26 mouse cellular contexts compared by ENCODE assay signal in genomic region chr1:175698293-175698692, GRCm38 (mm10). TPM values are rescaled to one million over a fixed set of nuclear protein-coding genes. Genes with fewer than 3 reads are reported as not detected.
"Had no signal": no experiment of that assay in that cellular context is flagged by ENCODE, and none has a peak within 500 bp of the region (broad histone marks: within the 10 kb centered on the region; RNA-seq: fewer than 3 reads in every experiment).

TSS of gene Wdr64 (plus strand) at chr1:175698593.

- H3K27me3 ChIP-seq: neural tube, embryonic 12.5 days; neural tube, embryonic 13.5 days; neural tube, embryonic 15.5 days; stomach, embryonic 15.5 days had no signal

- H3K4me2 ChIP-seq: neural tube, embryonic 12.5 days; neural tube, embryonic 13.5 days; neural tube, embryonic 15.5 days; stomach, embryonic 15.5 days had no signal

- DNase-seq: retina, postnatal 1 day; right cerebral cortex, adult 18-20 months; right cerebral cortex, postnatal 14 days; right cerebral cortex, postnatal 25 days; right cerebral cortex, postnatal 4 days; spleen, adult 18-20 months; thymus, adult 18-20 months; thymus, adult 2 months; thymus, postnatal 14 days; thymus, postnatal 25 days; thymus, postnatal 36 days; thymus, postnatal 4 days had no signal

- H3K4me3 ChIP-seq: neural tube, embryonic 12.5 days; neural tube, embryonic 13.5 days; neural tube, embryonic 15.5 days; stomach, embryonic 15.5 days had no signal

- H3K36me3 ChIP-seq: neural tube, embryonic 12.5 days; neural tube, embryonic 13.5 days; neural tube, embryonic 15.5 days; stomach, embryonic 15.5 days had no signal

- H3K9ac ChIP-seq: neural tube, embryonic 12.5 days; neural tube, embryonic 13.5 days; neural tube, embryonic 15.5 days; stomach, embryonic 15.5 days had no signal

- H3K4me1 ChIP-seq: neural tube, embryonic 12.5 days; neural tube, embryonic 15.5 days had no signal

- H3K27ac ChIP-seq: neural tube, embryonic 12.5 days; neural tube, embryonic 13.5 days; neural tube, embryonic 15.5 days; stomach, embryonic 15.5 days; stomach, postnatal 0 days had no signal

- H3K9me3 ChIP-seq: neural tube, embryonic 12.5 days; neural tube, embryonic 13.5 days; neural tube, embryonic 15.5 days; stomach, embryonic 15.5 days had no signal

RNA-seq across cellular contexts. Expression of gene Wdr64, which starts in this region (rescaled TPM):
- total RNA-seq: neutrophil, adult 5-6 weeks had no signal
- polyA plus RNA-seq: neural tube, embryonic 11.5 days; neural tube, embryonic 12.5 days; neural tube, embryonic 13.5 days; neural tube, embryonic 14.5 days; neural tube, embryonic 15.5 days; small intestine, adult 2 months; spleen, adult 2 months; stomach, embryonic 14.5 days; stomach, embryonic 15.5 days; stomach, embryonic 16.5 days; stomach, postnatal 0 days; thymus, adult 2 months; thymus, postnatal 0 days; urinary bladder, adult 2 months had no signal
